Mouse (Mus musculus): ENCODE data around the gene St6galnac3. TPM values are rescaled to one million over a fixed set of nuclear protein-coding genes. Genes with fewer than 3 reads are reported as not detected.
"Not testable (repeated sequence)": the region's sequence is repeated elsewhere in the genome, so short reads cannot be mapped to it uniquely, and the experiment has no call there.

St6galnac3 gene
- polyA plus RNA-seq, 1 experiment from 2014 or later: 34.9 TPM

GRCm38 (mm10) chr3:153397726-153398125 is 327.2 kb downstream of the St6galnac3 start:
- Histone ChIP-seq H3K4me3 (replicated peaks; ENCODE audit: low read length) (no peak overlapping the region), H3K4me2 (ENCODE audit: low read depth, low read length) (no peak overlapping the region), H3K9me3 (replicated peaks; ENCODE audit: control insufficient read depth, low read length) (peaks cover 4% of the 10 kb centered on the region; the same call in 1 of the 2 replicates), H3K4me1 (ENCODE audit: control insufficient read depth, insufficient read depth, low read length) (no peaks in the 10 kb centered on the region), H3K27me3 (ENCODE audit: control insufficient read depth, insufficient read depth, low read length) (no peaks in the 10 kb centered on the region), H3K27ac (ENCODE audit: low read length) (no peak overlapping the region), H3K36me3 (ENCODE audit: control insufficient read depth, insufficient read depth, low read length) (no peaks in the 10 kb centered on the region), H3K9ac (ENCODE audit: low read length) (no peak overlapping the region)
- 80% methylated on average over 9 of the region's 9 CpGs for WGBS
- ATAC-seq (ENCODE audit: insufficient read depth, low FRiP score): no peak

GRCm38 (mm10) chr3:153396375-153397068 is 328.5 kb downstream of the St6galnac3 start:
- peaks cover 4% of the 10 kb centered on the region; the same call in 1 of the 2 replicates for H3K9me3 ChIP-seq (replicated peaks; ENCODE audit: control insufficient read depth, low read length)
- H3K27ac ChIP-seq (ENCODE audit: low read length): no peak overlapping the region
- H3K4me1 ChIP-seq (ENCODE audit: control insufficient read depth, insufficient read depth, low read length): no peaks in the 10 kb centered on the region
- no peaks in the 10 kb centered on the region for H3K27me3 ChIP-seq (ENCODE audit: control insufficient read depth, insufficient read depth, low read length)
- no peaks in the 10 kb centered on the region for H3K36me3 ChIP-seq (ENCODE audit: control insufficient read depth, insufficient read depth, low read length)
- WGBS: 52% methylated on average over 12 of the region's 12 CpGs
- H3K4me3 ChIP-seq (replicated peaks; ENCODE audit: low read length): no peak overlapping the region
- H3K9ac ChIP-seq (ENCODE audit: low read length): no peak overlapping the region
- no peak overlapping the region for H3K4me2 ChIP-seq (ENCODE audit: low read depth, low read length)
- ATAC-seq (ENCODE audit: insufficient read depth, low FRiP score): no peak

- no peak overlapping the region for H3K9ac ChIP-seq (ENCODE audit: low read length)
- H3K4me3 ChIP-seq (replicated peaks; ENCODE audit: low read length): no peak overlapping the region
- H3K36me3 ChIP-seq (ENCODE audit: control insufficient read depth, insufficient read depth, low read length): no peaks in the 10 kb centered on the region
- ATAC-seq (ENCODE audit: insufficient read depth, low FRiP score): no peak
- no peaks in the 10 kb centered on the region for H3K27me3 ChIP-seq (ENCODE audit: control insufficient read depth, insufficient read depth, low read length)
- H3K9me3 ChIP-seq (replicated peaks; ENCODE audit: control insufficient read depth, low read length): peaks cover 4% of the 10 kb centered on the region; the same call in 1 of the 2 replicates
- H3K4me1 ChIP-seq (ENCODE audit: control insufficient read depth, insufficient read depth, low read length): no peaks in the 10 kb centered on the region
- WGBS: 89% methylated on average over 5 of the region's 5 CpGs
- no peak overlapping the region for H3K4me2 ChIP-seq (ENCODE audit: low read depth, low read length)
- no peak overlapping the region for H3K27ac ChIP-seq (ENCODE audit: low read length)
Observed at GRCm38 (mm10) chr3:153395351-153395750, 329.6 kb downstream of the St6galnac3 start.

GRCm38 (mm10) chr3:153394751-153395150 is 330.2 kb downstream of the St6galnac3 start:
- H3K4me2 ChIP-seq (ENCODE audit: low read depth, low read length): no peak overlapping the region
- 68% methylated on average over 4 of the region's 4 CpGs for WGBS
- no peaks in the 10 kb centered on the region for H3K27me3 ChIP-seq (ENCODE audit: control insufficient read depth, insufficient read depth, low read length)
- peaks cover 4% of the 10 kb centered on the region; the same call in 1 of the 2 replicates for H3K9me3 ChIP-seq (replicated peaks; ENCODE audit: control insufficient read depth, low read length)
- H3K27ac ChIP-seq (ENCODE audit: low read length): no peak overlapping the region
- ATAC-seq (ENCODE audit: insufficient read depth, low FRiP score): no peak
- no peak overlapping the region for H3K4me3 ChIP-seq (replicated peaks; ENCODE audit: low read length)
- no peaks in the 10 kb centered on the region for H3K36me3 ChIP-seq (ENCODE audit: control insufficient read depth, insufficient read depth, low read length)
- no peak overlapping the region for H3K9ac ChIP-seq (ENCODE audit: low read length)
- H3K4me1 ChIP-seq (ENCODE audit: control insufficient read depth, insufficient read depth, low read length): no peaks in the 10 kb centered on the region

GRCm38 (mm10) chr3:153394224-153394623 is 330.8 kb downstream of the St6galnac3 start:
- Histone ChIP-seq H3K4me2 (ENCODE audit: low read depth, low read length) (no peak overlapping the region), H3K9me3 (replicated peaks; ENCODE audit: control insufficient read depth, low read length) (peaks cover 4% of the 10 kb centered on the region; the same call in 1 of the 2 replicates), H3K36me3 (ENCODE audit: control insufficient read depth, insufficient read depth, low read length) (no peaks in the 10 kb centered on the region), H3K9ac (ENCODE audit: low read length) (no peak overlapping the region), H3K4me3 (replicated peaks; ENCODE audit: low read length) (no peak overlapping the region), H3K27ac (ENCODE audit: low read length) (no peak overlapping the region), H3K4me1 (ENCODE audit: control insufficient read depth, insufficient read depth, low read length) (no peaks in the 10 kb centered on the region), H3K27me3 (ENCODE audit: control insufficient read depth, insufficient read depth, low read length) (no peaks in the 10 kb centered on the region)
- ATAC-seq (ENCODE audit: insufficient read depth, low FRiP score): no peak
- 70% methylated on average over 9 of the region's 9 CpGs for WGBS

GRCm38 (mm10) chr3:153391451-153391850 is 333.5 kb downstream of the St6galnac3 start:
- ATAC-seq (ENCODE audit: insufficient read depth, low FRiP score); H3K4me3 ChIP-seq (replicated peaks; ENCODE audit: low read length); H3K4me2 ChIP-seq (ENCODE audit: low read depth, low read length); H3K36me3 ChIP-seq (ENCODE audit: control insufficient read depth, insufficient read depth, low read length); H3K9me3 ChIP-seq (replicated peaks; ENCODE audit: control insufficient read depth, low read length); H3K27me3 ChIP-seq (ENCODE audit: control insufficient read depth, insufficient read depth, low read length); H3K9ac ChIP-seq (ENCODE audit: low read length); H3K27ac ChIP-seq (ENCODE audit: low read length); H3K4me1 ChIP-seq (ENCODE audit: control insufficient read depth, insufficient read depth, low read length): not testable (repeated sequence)
- WGBS: 80% methylated on average over 1 of the region's 1 CpGs

GRCm38 (mm10) chr3:153384651-153385050 is 340.3 kb downstream of the St6galnac3 start:
- H3K9me3 ChIP-seq (replicated peaks; ENCODE audit: control insufficient read depth, low read length); H3K9ac ChIP-seq (ENCODE audit: low read length); H3K36me3 ChIP-seq (ENCODE audit: control insufficient read depth, insufficient read depth, low read length); H3K4me2 ChIP-seq (ENCODE audit: low read depth, low read length); H3K27ac ChIP-seq (ENCODE audit: low read length); H3K27me3 ChIP-seq (ENCODE audit: control insufficient read depth, insufficient read depth, low read length); H3K4me1 ChIP-seq (ENCODE audit: control insufficient read depth, insufficient read depth, low read length); ATAC-seq (ENCODE audit: insufficient read depth, low FRiP score); H3K4me3 ChIP-seq (replicated peaks; ENCODE audit: low read length): not testable (repeated sequence)
- whole genome bisulfite sequencing: 93% methylated on average over 5 of the region's 5 CpGs

GRCm38 (mm10) chr3:153383656-153384055 is 341.3 kb downstream of the St6galnac3 start:
- no peak overlapping the region for H3K4me2 ChIP-seq (ENCODE audit: low read depth, low read length)
- no peak overlapping the region for H3K9ac ChIP-seq (ENCODE audit: low read length)
- ATAC-seq (ENCODE audit: insufficient read depth, low FRiP score): no peak
- no peaks in the 10 kb centered on the region for H3K9me3 ChIP-seq (replicated peaks; ENCODE audit: control insufficient read depth, low read length)
- H3K36me3 ChIP-seq (ENCODE audit: control insufficient read depth, insufficient read depth, low read length): no peaks in the 10 kb centered on the region
- no peak overlapping the region for H3K4me3 ChIP-seq (replicated peaks; ENCODE audit: low read length)
- 97% methylated on average over 2 of the region's 2 CpGs for WGBS
- H3K4me1 ChIP-seq (ENCODE audit: control insufficient read depth, insufficient read depth, low read length): no peaks in the 10 kb centered on the region
- H3K27me3 ChIP-seq (ENCODE audit: control insufficient read depth, insufficient read depth, low read length): no peaks in the 10 kb centered on the region
- H3K27ac ChIP-seq (ENCODE audit: low read length): no peak overlapping the region

GRCm38 (mm10) chr3:153365057-153365755 is 359.8 kb downstream of the St6galnac3 start:
- no peaks in the 10 kb centered on the region for H3K4me1 ChIP-seq (ENCODE audit: control insufficient read depth, insufficient read depth, low read length)
- no peak overlapping the region for H3K4me3 ChIP-seq (replicated peaks; ENCODE audit: low read length)
- no peaks in the 10 kb centered on the region for H3K36me3 ChIP-seq (ENCODE audit: control insufficient read depth, insufficient read depth, low read length)
- 86% methylated on average over 10 of the region's 10 CpGs for WGBS
- H3K27me3 ChIP-seq (ENCODE audit: control insufficient read depth, insufficient read depth, low read length): no peaks in the 10 kb centered on the region
- no peak for ATAC-seq (ENCODE audit: insufficient read depth, low FRiP score)
- H3K27ac ChIP-seq (ENCODE audit: low read length): no peak overlapping the region
- no peaks in the 10 kb centered on the region for H3K9me3 ChIP-seq (replicated peaks; ENCODE audit: control insufficient read depth, low read length)
- no peak overlapping the region for H3K9ac ChIP-seq (ENCODE audit: low read length)
- no peak overlapping the region for H3K4me2 ChIP-seq (ENCODE audit: low read depth, low read length)
